Comparison of ENCODE assay signal across 19 mouse cellular contexts in genomic region chr13:36538385-36538784, GRCm38 (mm10).
DNase-seq lines count a peak whose midpoint lies in the region; ATAC-seq lines count a peak whose summit lies in the region.
"Had no signal": no experiment of that assay in that cellular context is flagged by ENCODE, and none has a peak within 500 bp of the region (broad histone marks: within the 10 kb centered on the region; RNA-seq: fewer than 3 reads in every experiment).

No protein-coding gene starts in this region.

- WGBS in hindbrain, embryonic 10.5 days = 50% methylated on average over 2 of the region's 2 CpGs
- 29% methylated on average over 2 of the region's 2 CpGs for WGBS in hindbrain, embryonic 16.5 days
- 31% methylated on average over 2 of the region's 2 CpGs for WGBS in hindbrain, embryonic 12.5 days
- WGBS in midbrain, embryonic 13.5 days = 30% methylated on average over 2 of the region's 2 CpGs
- 49% methylated on average over 2 of the region's 2 CpGs for WGBS in neural tube, embryonic 15.5 days

- peak overlapping the region; percentile 71 for H3K27ac ChIP-seq in hindbrain, embryonic 10.5 days
- no peak overlapping the region for H3K27ac ChIP-seq in hindbrain, embryonic 16.5 days (ENCODE audit: low read depth, low read length)
- peak overlapping the region; percentile 72 for H3K27ac ChIP-seq in hindbrain, embryonic 12.5 days
- H3K27ac ChIP-seq in midbrain, embryonic 13.5 days = peak overlapping the region; percentile 80
- peak overlapping the region; percentile 34; the same call in 1 of the 2 replicates for H3K27ac ChIP-seq in neural tube, embryonic 15.5 days (replicated peaks)

- no peak for ATAC-seq in hindbrain, embryonic 16.5 days
- ATAC-seq in hindbrain, embryonic 12.5 days (ENCODE audit: low FRiP score) = peak; percentile 29; the same call in 1 of the 2 replicates
- ATAC-seq in midbrain, embryonic 13.5 days = peak; percentile 69
- no peak for ATAC-seq in neural tube, embryonic 15.5 days (ENCODE audit: low FRiP score)
- ATAC-seq: intestine, postnatal 0 days had no signal

- no peaks in the 10 kb centered on the region for H3K36me3 ChIP-seq in hindbrain, embryonic 10.5 days
- H3K36me3 ChIP-seq in hindbrain, embryonic 16.5 days (ENCODE audit: control insufficient read depth, insufficient read depth, low read length) = no peaks in the 10 kb centered on the region
- no peaks in the 10 kb centered on the region for H3K36me3 ChIP-seq in hindbrain, embryonic 12.5 days
- no peaks in the 10 kb centered on the region for H3K36me3 ChIP-seq in midbrain, embryonic 13.5 days
- no peaks in the 10 kb centered on the region for H3K36me3 ChIP-seq in neural tube, embryonic 15.5 days

- no peaks in the 10 kb centered on the region for H3K9me3 ChIP-seq in hindbrain, embryonic 10.5 days
- H3K9me3 ChIP-seq in hindbrain, embryonic 16.5 days (ENCODE audit: control insufficient read depth, low read length) = no peaks in the 10 kb centered on the region
- H3K9me3 ChIP-seq in hindbrain, embryonic 12.5 days (replicated peaks) = no peaks in the 10 kb centered on the region
- H3K9me3 ChIP-seq in midbrain, embryonic 13.5 days = no peaks in the 10 kb centered on the region; the same call in 1 of the 2 replicates
- no peaks in the 10 kb centered on the region for H3K9me3 ChIP-seq in neural tube, embryonic 15.5 days (replicated peaks)

- peaks cover 41% of the 10 kb centered on the region for H3K4me1 ChIP-seq in hindbrain, embryonic 10.5 days (replicated peaks)
- H3K4me1 ChIP-seq in hindbrain, embryonic 16.5 days (ENCODE audit: control insufficient read depth, insufficient read depth, low read depth, low read length) = no peaks in the 10 kb centered on the region; the same call in 1 of the 2 replicates
- peaks cover 31% of the 10 kb centered on the region for H3K4me1 ChIP-seq in hindbrain, embryonic 12.5 days
- peaks cover 40% of the 10 kb centered on the region for H3K4me1 ChIP-seq in midbrain, embryonic 13.5 days (replicated peaks)
- peaks cover 27% of the 10 kb centered on the region for H3K4me1 ChIP-seq in neural tube, embryonic 15.5 days
- H3K4me1 ChIP-seq: megakaryocyte, embryonic 14.5 days had no signal

- H3K4me2 ChIP-seq in hindbrain, embryonic 16.5 days (ENCODE audit: low read length) = no peak overlapping the region
- no peak overlapping the region for H3K4me2 ChIP-seq in hindbrain, embryonic 12.5 days (replicated peaks)
- no peak overlapping the region for H3K4me2 ChIP-seq in midbrain, embryonic 13.5 days (replicated peaks)
- no peak overlapping the region for H3K4me2 ChIP-seq in neural tube, embryonic 15.5 days
- H3K4me2 ChIP-seq: heart, embryonic 11.5 days; liver, embryonic 11.5 days had no signal

- no peak overlapping the region for H3K9ac ChIP-seq in hindbrain, embryonic 16.5 days (ENCODE audit: low read depth, low read length)
- H3K9ac ChIP-seq in hindbrain, embryonic 12.5 days = no peak overlapping the region
- no peak overlapping the region for H3K9ac ChIP-seq in midbrain, embryonic 13.5 days (replicated peaks)
- H3K9ac ChIP-seq in neural tube, embryonic 15.5 days (replicated peaks) = no peak overlapping the region

- DNase-seq in hindbrain, embryonic 10.5 days (ENCODE audit: low spot score) = no peak
- no peak for DNase-seq in adrenal gland, postnatal 25 days
- DNase-seq in gastrocnemius, postnatal 10 days = no peak
- DNase-seq: adrenal gland, postnatal 36 days; B cell, adult 2 months; cerebellum, adult 18-20 months; cerebellum, postnatal 36 days; lung, adult 18-20 months; right cerebral cortex, postnatal 14 days; spleen, adult 18-20 months had no signal

- H3K4me3 ChIP-seq in hindbrain, embryonic 10.5 days = no peak overlapping the region
- H3K4me3 ChIP-seq in hindbrain, embryonic 16.5 days (ENCODE audit: low read length) = no peak overlapping the region
- no peak overlapping the region for H3K4me3 ChIP-seq in hindbrain, embryonic 12.5 days
- H3K4me3 ChIP-seq in midbrain, embryonic 13.5 days (replicated peaks) = no peak overlapping the region
- H3K4me3 ChIP-seq in neural tube, embryonic 15.5 days (replicated peaks) = no peak overlapping the region
- H3K4me3 ChIP-seq: megakaryocyte, embryonic 14.5 days; myocyte had no signal

- no peaks in the 10 kb centered on the region for H3K27me3 ChIP-seq in hindbrain, embryonic 10.5 days (ENCODE audit: insufficient read depth, poor library complexity, severe bottlenecking)
- H3K27me3 ChIP-seq in hindbrain, embryonic 16.5 days (replicated peaks; ENCODE audit: control insufficient read depth, insufficient read depth, low read length) = no peaks in the 10 kb centered on the region
- H3K27me3 ChIP-seq in hindbrain, embryonic 12.5 days = no peaks in the 10 kb centered on the region
- no peaks in the 10 kb centered on the region for H3K27me3 ChIP-seq in midbrain, embryonic 13.5 days
- no peaks in the 10 kb centered on the region for H3K27me3 ChIP-seq in neural tube, embryonic 15.5 days (replicated peaks)
- H3K27me3 ChIP-seq: megakaryocyte, embryonic 14.5 days had no signal

Comparison
In these comparisons a context has a peak if more than half of its experiments do, and no peak if none do; other contexts are left out.
1. ATAC-seq: peak in hindbrain, embryonic 12.5 days (single experiment) and midbrain, embryonic 13.5 days (single experiment); none in hindbrain, embryonic 16.5 days (single experiment) and neural tube, embryonic 15.5 days (single experiment).